Mouse (Mus musculus) cerebellum, adult 9-10 months (tissue): Measurements from ENCODE around the gene Fmo1.
A peak's percentile ranks its signal among the peaks of the same experiment; 100 is the strongest.

ENCODE experiments used
- DNase-seq: peaks from one replicate; pipeline ENCODE4 v3.0.0; 2022

Gene Fmo1

GRCm38 (mm10) chr1:162866280-162866681 lies at the start of gene Fmo1:
Gene Fmo1 (minus strand): TSS chr1:162866610.
- DNase-seq: no peak

DNA sequence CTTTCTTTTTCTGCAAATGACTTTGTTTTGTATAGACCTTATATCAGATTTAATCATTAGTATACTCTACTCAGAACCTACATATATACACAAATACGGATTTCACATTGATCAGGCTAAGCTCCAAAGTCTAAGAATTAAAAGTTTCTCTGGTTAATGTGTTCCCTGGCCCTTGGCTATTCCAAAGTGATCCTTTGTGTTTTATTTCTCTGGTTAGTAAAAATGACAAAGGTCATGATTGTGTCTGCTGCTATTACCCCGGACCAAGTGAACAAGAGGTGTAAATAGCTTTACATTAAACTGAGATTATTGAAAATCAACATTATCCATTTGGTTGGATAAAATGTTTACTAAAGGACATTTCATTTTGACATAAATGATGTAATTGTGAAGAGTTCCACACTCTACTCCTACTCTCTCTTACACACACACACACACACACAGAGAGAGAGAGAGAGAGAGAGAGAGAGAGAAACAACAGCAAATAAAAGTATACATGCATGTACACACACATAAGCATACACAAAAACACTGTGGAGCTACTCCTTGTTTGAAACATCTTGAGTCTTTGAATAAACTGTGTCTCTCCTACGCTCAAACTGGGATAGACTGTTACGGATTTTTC lies 48.6 kb upstream of the Fmo1 start:
- no peak for DNase-seq

DNA sequence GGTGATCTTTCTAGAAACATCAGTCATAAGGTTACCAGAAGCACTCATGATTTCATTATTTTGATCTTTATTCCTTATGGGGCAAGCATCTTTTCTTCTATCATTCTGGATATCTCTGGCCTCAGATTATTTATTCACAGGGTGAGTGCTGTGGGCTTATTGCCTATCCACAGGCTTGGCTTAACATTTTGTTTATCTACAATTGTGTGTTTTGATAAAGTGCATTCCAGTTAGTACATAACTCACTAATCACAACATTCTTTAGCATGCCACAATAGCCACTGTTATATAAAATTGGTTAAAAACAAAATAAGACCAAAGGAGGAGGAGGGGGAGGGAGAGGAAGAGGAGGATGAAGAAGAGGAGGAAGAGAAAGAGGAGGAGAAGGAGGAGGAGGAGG lies 45.7 kb upstream of the Fmo1 start:
- no peak for DNase-seq

DNA sequence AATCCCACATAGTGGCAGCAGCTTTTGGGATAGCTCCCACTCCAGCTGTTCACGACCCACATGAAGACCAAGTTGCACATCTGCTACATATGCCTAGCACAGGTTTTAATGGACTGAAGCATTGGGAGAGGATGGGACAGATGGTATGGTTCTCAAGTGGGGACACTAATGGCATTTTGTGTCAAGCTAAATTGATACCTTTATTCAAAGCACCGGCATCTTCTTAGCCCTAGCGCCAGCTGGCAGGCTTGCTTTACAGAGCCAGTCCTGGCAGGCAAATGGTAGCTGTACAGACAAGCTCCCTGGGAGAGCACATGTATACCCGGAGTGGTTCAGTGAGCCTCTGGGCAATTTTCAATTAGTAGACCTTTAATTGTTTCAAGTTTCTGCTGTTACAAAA lies 35.5 kb upstream of the Fmo1 start:
- no peak for DNase-seq

DNA sequence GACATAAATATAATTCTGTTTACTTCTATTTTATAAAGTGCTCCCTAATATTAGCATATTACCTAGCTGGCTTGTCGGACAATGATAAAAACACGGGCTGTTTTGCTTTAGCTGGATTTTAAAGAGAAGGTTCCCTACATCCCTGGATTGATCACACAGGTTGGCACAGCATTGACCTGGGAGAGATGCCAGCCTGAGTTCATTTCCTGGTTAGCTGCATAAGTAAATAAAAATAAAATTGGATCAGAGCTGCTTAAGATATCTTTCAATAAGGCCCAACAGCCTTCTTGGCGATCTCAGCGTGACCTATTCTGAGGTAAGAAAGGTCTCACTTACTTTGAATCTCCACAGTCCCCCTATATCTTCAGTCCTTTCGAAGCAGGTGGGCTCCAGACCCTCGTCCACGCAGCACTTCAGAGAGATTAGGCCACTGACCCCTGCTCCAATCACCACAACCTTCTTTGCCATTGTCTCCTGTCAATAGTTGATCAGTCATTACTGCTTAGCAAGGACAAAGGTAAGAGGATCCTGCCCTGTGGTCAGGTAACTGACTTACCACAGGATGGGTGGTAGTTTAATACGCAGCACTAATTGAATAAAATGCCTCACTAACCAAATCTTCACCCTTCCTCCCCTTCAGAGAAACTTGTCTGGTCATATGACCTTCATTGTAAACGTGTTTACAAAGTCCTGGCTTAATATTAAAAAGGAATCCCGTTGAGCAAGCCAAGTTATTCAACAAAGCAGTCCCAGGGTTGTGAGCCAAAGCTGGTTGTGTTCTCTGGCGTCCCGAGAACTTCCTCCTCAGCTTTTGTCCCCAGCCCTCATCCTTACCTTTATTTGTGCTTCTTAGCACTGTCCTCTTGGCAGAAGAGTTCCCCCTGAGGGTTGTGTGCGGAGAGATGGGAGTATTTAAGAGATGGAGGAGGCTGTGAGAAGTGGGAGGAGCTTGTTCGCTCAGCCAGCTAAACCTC lies 31.7 kb upstream of the Fmo1 start, which contains the start of gene Fmo2:
Gene Fmo2, minus strand, starts transcription at position 889 of the 974 bp plus-strand sequence.
- no peak for DNase-seq

DNA sequence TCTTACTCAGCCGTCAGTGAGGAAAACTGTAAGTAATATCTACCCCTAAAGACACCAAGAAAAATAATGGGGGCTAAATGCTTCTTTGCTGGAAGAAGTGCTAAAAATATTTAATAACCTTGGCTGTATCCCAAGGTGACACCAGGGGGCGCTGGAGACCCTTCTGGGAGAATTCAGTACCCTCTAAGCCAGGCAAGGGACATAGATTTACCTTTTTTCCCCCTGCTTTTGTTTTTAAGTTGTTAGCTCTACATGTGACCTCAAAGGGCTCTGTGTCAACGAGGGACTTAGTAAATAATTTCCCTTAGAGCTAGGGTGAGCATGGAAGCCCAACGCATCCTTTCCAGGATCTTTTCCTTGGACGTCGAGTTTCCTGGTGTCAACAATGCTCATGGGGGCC lies 29.5 kb upstream of the Fmo1 start:
- DNase-seq: no peak

DNA sequence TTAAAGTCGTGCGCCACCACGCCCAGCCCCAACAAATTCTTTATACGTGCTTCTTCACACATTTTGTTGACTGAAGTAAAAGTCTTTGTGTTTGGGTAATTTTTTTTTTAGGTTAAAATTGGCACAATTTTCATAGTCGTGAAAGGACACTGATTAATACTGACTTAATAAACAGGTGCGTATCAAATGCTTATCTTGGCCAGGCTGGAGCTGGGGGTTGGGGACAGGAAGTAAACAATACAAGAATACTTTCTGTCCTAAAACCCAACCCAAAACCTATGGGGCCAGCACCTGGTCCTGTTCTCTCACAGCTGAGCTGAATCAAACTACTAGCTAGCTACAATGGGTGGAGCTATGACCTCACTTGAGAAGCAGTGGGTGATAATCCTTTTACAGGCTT lies 26.6 kb upstream of the Fmo1 start:
- no peak for DNase-seq

GRCm38 (mm10) chr1:162891980-162892451 lies 25.6 kb upstream of the Fmo1 start:
- DNase-seq: no peak

- no peak for DNase-seq
These were observed 22.2 kb upstream of the Fmo1 start for GRCm38 (mm10) chr1:162888646-162889045.

- DNase-seq: no peak
These were observed 21.2 kb upstream of the Fmo1 start for GRCm38 (mm10) chr1:162887644-162888043.

DNA sequence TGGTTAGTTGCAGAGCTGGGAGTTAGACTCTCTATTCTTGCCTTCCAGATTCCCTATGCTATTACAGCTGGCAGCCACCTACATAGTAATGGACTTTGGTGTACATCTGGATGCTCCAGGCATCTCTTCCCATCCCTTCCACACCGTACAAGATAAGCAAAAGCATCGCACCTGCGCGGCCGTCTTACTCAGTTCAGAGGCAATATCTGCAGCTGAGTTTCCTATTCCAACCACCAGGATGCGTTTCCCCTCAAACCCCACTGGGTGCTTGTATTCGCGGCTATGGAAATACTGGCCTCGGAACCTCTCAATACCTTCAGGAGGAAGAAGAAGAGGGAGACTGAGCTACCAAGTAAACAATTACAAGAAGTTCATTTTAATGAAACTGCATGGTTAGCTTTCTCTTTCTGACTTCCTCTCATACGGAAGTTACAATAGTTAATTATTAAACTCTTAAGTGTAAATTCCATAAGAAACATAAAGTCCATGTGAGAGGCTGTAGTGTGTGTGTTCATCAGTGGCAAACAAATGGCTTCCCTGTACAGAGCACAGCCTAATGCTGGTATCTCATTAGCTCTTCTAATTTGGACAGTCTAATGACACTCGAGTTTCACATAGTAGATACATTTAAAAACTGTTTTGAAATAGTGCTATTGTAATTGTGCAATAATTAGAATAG lies 19.9 kb upstream of the Fmo1 start:
- DNase-seq: no peak

DNA sequence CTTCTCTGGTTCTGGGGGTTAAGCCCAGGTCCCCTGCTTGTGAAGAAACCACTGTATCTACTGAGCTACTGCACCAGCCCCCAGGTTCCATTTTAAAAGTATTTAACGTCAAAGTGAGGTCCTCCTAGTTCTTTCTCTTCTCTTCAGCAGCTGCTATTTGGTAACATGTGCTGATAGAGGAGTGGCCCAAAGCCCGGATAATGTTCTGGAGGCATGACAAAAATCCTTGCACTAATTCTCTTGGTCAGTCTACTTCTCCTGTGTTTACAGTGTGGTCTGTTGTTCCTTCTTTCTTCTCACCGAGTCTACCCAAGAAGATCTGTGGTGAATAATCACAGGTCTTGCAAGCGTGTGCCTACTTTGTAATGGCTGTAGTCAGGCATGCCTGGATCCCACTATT lies 16.3 kb upstream of the Fmo1 start:
- no peak for DNase-seq

GRCm38 (mm10) chr1:162879595-162880369 lies 13.4 kb upstream of the Fmo1 start:
- peak; percentile 6 for DNase-seq

GRCm38 (mm10) chr1:162875091-162875490 lies 8.7 kb upstream of the Fmo1 start:
- no peak for DNase-seq

DNA sequence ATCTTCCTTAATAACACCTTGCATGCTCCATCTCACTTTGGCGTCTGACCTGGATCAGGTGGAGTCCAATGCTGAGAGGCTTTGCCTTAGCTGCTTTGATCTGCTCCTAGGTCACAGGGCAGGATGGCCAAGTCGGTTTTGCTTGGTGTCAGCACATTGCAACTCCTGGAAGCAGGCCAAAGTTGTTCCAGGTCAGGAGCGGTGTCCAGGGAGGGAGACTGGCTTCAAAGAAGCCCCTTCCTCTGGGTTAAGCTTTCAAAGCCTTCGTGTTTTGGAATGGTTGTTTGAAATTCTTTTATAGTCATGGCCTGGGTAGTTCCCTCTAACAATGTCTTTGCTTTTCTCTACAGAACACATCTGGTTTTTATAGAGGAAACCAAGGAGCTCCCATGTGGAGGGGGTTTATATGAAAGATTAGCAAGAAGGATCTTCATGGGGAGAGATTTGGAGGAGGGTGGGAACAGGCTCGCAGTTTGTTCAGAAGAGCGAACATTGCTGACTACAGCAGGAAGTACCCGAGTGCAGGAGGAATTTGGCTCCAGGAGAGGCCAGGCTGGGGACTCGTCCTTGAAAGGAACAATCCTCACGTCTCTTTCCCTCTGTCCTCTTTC lies 5.4 kb upstream of the Fmo1 start:
- DNase-seq: no peak

DNA sequence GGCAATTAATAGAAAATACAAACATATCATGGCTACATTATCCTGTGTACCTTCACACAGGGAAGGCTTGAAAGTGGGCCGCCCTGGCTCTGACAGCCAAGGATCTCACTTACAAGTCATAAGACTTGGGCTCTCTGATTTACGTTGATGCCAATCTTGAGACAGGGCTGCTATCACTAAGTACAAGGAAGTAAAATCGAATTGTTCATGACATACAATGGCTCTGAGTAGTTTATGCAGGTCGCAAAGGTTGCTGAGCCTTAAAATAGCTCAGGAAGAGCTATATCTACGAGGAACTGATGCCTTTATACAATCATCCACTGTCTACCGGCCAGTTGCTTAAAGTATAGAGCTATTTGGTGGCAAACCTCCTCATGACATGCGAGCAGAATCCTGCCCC lies 4.6 kb upstream of the Fmo1 start:
- no peak for DNase-seq

DNA sequence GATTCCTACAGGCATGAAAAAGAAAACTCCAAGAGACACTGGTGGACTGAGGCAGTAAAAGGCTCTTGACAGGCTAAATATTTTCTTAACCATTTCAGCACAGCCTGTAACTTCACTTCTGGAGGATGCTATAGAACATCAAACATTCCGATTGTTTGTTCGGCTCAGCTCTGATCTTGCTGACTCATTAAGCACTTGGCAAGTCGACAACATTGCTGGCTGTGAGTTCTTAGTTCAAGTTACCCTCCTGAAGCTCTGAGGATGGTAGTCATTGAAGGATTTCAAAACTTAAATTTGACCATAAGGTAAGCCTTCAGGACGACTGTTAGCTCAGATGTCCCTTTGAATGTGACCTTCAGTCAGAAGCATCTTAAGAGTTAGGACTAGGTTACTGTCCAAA lies 986 bp upstream of the Fmo1 start:
- no peak for DNase-seq

DNA sequence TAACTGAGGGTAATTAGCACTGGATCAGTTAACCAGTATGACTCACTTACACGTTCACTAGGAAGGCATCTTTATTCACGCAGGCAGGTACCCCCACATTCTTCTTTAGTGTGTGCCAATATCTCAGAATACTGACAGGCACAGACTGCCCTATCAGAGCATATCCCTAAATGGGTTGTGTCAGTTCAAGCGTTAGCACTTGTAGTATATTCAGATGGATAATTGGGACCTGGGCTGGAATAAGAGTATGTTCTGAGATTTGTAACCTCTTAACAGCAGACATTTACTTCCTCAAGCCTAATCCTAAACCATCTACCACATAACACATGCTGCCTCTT lies 948 bp downstream of the Fmo1 start:
- DNase-seq: no peak

- no peak for DNase-seq
These were observed 1.5 kb downstream of the Fmo1 start for GRCm38 (mm10) chr1:162864816-162865492.

DNA sequence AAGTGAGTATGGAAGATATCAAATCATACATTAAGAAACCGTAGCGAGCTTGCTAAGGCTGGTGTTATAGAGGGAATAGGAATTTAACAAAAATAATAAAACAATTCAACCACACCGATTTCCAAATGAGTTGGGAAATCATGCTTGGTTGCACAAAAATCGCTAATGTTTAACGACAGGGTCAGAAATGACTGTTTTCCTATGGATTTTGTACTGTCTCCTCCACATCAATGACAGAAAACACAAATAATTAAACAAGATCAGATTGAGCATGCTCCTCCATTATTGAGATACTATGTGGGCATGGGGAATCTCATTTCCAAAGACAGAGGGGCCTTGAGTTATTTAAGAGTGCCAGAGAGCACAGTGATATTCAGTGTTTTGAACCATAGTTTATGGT lies 2.1 kb downstream of the Fmo1 start:
- no peak for DNase-seq

- no peak for DNase-seq
These were observed 2.8 kb downstream of the Fmo1 start for GRCm38 (mm10) chr1:162863579-162863978.

DNA sequence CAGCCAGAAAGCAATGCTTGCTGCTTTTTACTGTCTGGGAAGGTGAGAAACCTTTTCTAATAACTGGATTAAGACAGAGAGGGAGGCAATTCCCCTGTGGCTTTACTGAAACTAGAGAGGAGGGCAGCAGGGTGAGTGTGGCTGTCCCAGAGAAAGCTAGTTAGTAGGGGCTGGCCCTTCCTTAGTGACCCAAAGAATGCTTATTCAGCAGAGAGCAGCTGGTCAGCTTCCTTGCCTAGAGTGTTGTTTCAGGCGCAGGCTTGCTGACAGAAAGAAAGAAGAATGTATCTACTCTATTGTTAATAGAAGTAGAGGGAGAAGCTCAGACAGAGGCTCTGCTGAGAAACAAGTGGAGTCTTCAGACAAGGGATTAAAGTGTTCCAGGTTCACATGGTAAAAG lies 4.1 kb downstream of the Fmo1 start:
- no peak for DNase-seq
